Mouse (Mus musculus): ENCODE data around the gene Gm136. TPM values are rescaled to one million over a fixed set of nuclear protein-coding genes. Genes with fewer than 3 reads are reported as not detected.

The Gm136 gene
- not detected in 2 replicates for polyA plus RNA-seq (2014; fragmentation: Nextera tagmentation; extraction: Ambion mirVana)

DNA sequence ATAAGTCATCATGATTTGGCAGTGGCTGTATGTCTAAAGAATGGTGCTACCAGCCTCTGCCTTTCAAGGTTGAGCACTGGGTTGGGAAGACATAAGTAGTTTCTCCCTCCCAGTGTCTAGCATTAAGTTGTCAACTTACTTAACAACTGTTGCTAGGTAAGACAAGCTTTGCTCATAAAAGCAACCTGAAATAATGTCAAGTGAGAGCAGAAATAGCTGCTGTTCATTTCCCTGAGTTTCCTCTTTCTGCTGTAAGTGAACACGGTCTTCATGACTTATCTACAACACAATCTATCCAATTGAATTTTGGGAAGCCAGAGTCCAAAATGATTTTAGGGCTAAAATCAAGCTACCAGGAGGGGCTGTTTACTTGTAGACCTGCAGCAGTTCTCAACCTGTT is at the start of gene Gm136:
TSS of gene Gm136 (minus strand) at position 101 of the 400 bp plus-strand sequence.
- no peaks in the 10 kb centered on the region for H3K4me1 ChIP-seq (ENCODE audit: control insufficient read depth in 2 of 2, insufficient read depth in 2 of 2, low read length in 2 of 2)
- H3K27ac ChIP-seq (replicated peaks in 1 of 2; ENCODE audit: control insufficient read depth in 1 of 2, insufficient read depth in 1 of 2, low read depth in 2 of 2, low read length in 2 of 2), result no peak within 1 kb of the TSS
- no peaks in the 10 kb centered on the region for H3K9me3 ChIP-seq (ENCODE audit: control insufficient read depth, low read length)
- H3K4me3 ChIP-seq (ENCODE audit: control insufficient read depth in 1 of 2, insufficient read depth in 1 of 2, low read depth in 1 of 2, low read length in 2 of 2), result no peak within 1 kb of the TSS
- no peak for ATAC-seq (ENCODE audit: insufficient number of reproducible peaks, insufficient read depth, low FRiP score, low read depth)
- H3K9ac ChIP-seq (ENCODE audit: low read length), result no peak within 1 kb of the TSS
- WGBS, result 71% methylated on average over 1 of the region's 1 CpGs
- no peaks in the 10 kb centered on the region for H3K36me3 ChIP-seq (ENCODE audit: control insufficient read depth, insufficient read depth, low read length)
- no peaks in the 10 kb centered on the region for H3K27me3 ChIP-seq (ENCODE audit: control insufficient read depth, insufficient read depth, low read length)
- no peak within 1 kb of the TSS for H3K4me2 ChIP-seq (ENCODE audit: low read length)

DNA sequence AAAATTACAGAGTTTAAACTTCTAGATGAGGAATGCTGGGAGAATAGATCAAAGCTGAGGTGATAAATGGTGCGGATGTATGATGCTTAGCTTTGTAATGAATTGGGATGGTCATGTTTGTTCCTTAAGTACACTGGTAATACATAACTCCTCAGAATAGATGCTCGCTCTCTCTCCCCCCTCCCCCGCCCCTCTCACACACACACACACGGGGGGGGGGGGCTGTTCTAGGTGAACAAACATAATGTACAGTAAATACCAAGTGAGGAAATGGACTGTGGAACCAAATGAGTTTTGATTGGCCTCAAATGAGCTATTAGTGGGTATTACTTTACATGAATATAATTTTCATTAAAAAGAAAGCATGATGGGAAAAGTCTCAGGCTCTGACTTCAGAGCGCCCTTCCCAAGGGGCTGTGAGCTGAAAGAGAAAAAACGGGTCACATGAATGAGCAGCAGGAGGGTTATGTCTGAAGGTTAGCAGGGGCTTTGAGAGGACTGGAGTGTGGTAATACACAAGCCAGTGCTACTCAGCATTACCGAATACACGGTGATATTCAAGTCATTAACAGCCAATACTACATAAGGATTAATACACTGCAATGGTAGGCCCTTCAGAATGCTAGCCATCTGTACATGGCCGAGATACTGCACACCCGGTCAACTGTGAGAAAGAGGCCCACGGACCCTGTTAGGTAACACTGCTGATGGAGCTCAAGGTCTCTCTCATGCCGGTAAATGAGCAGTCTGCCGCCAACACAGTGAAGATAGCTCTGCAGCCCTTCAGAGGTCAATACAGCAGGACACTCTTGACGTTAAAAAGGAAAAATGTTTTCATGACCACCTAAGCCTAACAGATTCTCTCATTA is 45.3 kb upstream of the Gm136 start:
- Histone ChIP-seq H3K27me3 (ENCODE audit: control insufficient read depth, insufficient read depth, low read length) (no peaks in the 10 kb centered on the region), H3K9me3 (ENCODE audit: control insufficient read depth, low read length) (no peaks in the 10 kb centered on the region), H3K4me1 (ENCODE audit: control insufficient read depth in 2 of 2, insufficient read depth in 2 of 2, low read length in 2 of 2) (no peaks in the 10 kb centered on the region), H3K9ac (ENCODE audit: low read length) (no peak overlapping the region), H3K4me2 (ENCODE audit: low read length) (no peak overlapping the region), H3K4me3 (ENCODE audit: control insufficient read depth in 1 of 2, insufficient read depth in 1 of 2, low read depth in 1 of 2, low read length in 2 of 2) (no peak overlapping the region), H3K27ac (replicated peaks in 1 of 2; ENCODE audit: control insufficient read depth in 1 of 2, insufficient read depth in 1 of 2, low read depth in 2 of 2, low read length in 2 of 2) (no peak overlapping the region), H3K36me3 (ENCODE audit: control insufficient read depth, insufficient read depth, low read length) (peaks cover 35% of the 10 kb centered on the region)
- 82% methylated on average over 14 of the region's 14 CpGs for WGBS
- no peak for ATAC-seq (ENCODE audit: insufficient number of reproducible peaks, insufficient read depth, low FRiP score, low read depth)

DNA sequence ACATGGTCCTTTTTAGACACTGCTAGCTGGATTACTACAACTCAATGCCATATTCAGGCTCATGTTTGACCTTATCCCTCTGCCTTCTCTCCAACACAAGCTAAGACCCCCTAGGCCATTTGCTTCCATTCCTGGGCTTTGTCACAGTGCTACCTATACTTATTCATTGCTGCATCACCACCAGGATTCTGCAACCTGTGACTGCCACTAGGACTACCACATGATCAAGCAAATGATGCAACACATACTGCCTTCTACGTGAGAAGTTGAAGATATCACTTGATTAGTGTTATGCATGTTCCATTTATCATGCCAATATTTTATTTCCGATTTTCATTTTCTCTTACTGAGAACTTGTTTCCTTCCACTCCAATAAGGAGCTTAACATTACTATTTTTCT is 41.9 kb upstream of the Gm136 start:
- Histone ChIP-seq H3K4me3 (ENCODE audit: control insufficient read depth in 1 of 2, insufficient read depth in 1 of 2, low read depth in 1 of 2, low read length in 2 of 2) (no peak overlapping the region), H3K9me3 (ENCODE audit: control insufficient read depth, low read length) (no peaks in the 10 kb centered on the region), H3K36me3 (ENCODE audit: control insufficient read depth, insufficient read depth, low read length) (peaks cover 10% of the 10 kb centered on the region; the same call in 1 of the 2 replicates), H3K9ac (ENCODE audit: low read length) (no peak overlapping the region), H3K27ac (replicated peaks in 1 of 2; ENCODE audit: control insufficient read depth in 1 of 2, insufficient read depth in 1 of 2, low read depth in 2 of 2, low read length in 2 of 2) (no peak overlapping the region), H3K4me1 (ENCODE audit: control insufficient read depth in 2 of 2, insufficient read depth in 2 of 2, low read length in 2 of 2) (no peaks in the 10 kb centered on the region), H3K4me2 (ENCODE audit: low read length) (no peak overlapping the region), H3K27me3 (ENCODE audit: control insufficient read depth, insufficient read depth, low read length) (no peaks in the 10 kb centered on the region)
- 90% methylated on average over 2 of the region's 2 CpGs for WGBS
- ATAC-seq (ENCODE audit: insufficient number of reproducible peaks, insufficient read depth, low FRiP score, low read depth), result no peak

DNA sequence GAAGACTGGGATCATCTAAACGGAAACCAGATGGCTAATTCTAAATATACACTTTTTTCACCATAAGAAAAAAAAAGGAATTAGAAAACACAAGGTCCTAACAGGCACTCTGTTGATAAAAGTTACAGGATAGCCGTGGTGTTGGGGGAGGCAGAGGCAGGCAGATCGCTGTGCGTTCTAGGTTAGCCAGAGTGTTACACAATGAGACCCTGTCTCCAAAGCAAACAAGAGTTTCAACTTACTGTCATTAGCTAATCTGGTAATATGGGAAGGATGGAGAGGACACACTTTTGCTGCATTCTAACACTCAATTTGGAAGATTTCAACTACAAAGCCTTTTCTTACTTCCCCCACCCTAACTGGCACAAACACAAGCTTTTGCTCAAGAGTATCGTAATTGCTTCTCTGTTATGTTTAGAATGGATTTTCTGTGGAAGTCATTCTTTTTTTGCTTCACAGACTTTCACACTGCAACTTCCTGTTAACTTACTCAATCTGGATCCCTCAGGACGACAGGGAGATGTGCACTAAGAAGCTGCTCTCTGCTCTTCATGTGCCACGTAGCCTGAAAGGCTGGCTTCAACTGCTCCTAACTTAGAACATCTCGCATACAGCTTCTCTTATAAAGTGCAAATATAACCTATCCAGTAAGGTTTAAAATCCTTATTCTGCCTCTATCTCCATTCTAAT is 41.4 kb upstream of the Gm136 start:
- H3K4me2 ChIP-seq (ENCODE audit: low read length), result no peak overlapping the region
- H3K4me1 ChIP-seq (ENCODE audit: control insufficient read depth in 2 of 2, insufficient read depth in 2 of 2, low read length in 2 of 2), result no peaks in the 10 kb centered on the region
- 67% methylated on average over 8 of the region's 8 CpGs for WGBS
- H3K9ac ChIP-seq (ENCODE audit: low read length), result no peak overlapping the region
- H3K27ac ChIP-seq (replicated peaks in 1 of 2; ENCODE audit: control insufficient read depth in 1 of 2, insufficient read depth in 1 of 2, low read depth in 2 of 2, low read length in 2 of 2), result no peak overlapping the region
- no peaks in the 10 kb centered on the region for H3K27me3 ChIP-seq (ENCODE audit: control insufficient read depth, insufficient read depth, low read length)
- H3K9me3 ChIP-seq (ENCODE audit: control insufficient read depth, low read length), result no peaks in the 10 kb centered on the region
- no peak overlapping the region for H3K4me3 ChIP-seq (ENCODE audit: control insufficient read depth in 1 of 2, insufficient read depth in 1 of 2, low read depth in 1 of 2, low read length in 2 of 2)
- peaks cover 5% of the 10 kb centered on the region; the same call in 1 of the 2 replicates for H3K36me3 ChIP-seq (ENCODE audit: control insufficient read depth, insufficient read depth, low read length)
- no peak for ATAC-seq (ENCODE audit: insufficient number of reproducible peaks, insufficient read depth, low FRiP score, low read depth)

DNA sequence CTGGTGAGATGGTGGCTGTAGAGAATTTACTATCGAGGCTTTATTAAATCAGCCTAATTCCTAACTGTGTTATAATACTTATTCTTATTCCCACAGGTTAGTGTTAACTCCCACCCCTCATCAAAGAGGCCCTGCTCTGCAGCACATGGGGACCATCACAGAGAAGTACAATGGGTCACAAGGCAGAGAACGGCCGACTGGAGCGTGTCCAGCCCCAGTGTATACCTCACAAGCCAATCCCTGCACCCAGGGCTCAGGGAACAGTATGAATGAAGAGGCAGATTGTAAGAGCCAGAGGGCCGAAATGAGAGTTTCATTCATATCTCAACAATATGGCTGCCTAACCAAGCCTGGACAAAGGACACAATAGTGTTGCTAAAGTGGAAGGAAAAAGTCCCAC is 40.2 kb upstream of the Gm136 start:
- H3K36me3 ChIP-seq (ENCODE audit: control insufficient read depth, insufficient read depth, low read length), result no peaks in the 10 kb centered on the region
- 86% methylated on average over 5 of the region's 5 CpGs for WGBS
- no peaks in the 10 kb centered on the region for H3K27me3 ChIP-seq (ENCODE audit: control insufficient read depth, insufficient read depth, low read length)
- H3K27ac ChIP-seq (replicated peaks in 1 of 2; ENCODE audit: control insufficient read depth in 1 of 2, insufficient read depth in 1 of 2, low read depth in 2 of 2, low read length in 2 of 2), result no peak overlapping the region
- H3K4me3 ChIP-seq (ENCODE audit: control insufficient read depth in 1 of 2, insufficient read depth in 1 of 2, low read depth in 1 of 2, low read length in 2 of 2), result no peak overlapping the region
- no peaks in the 10 kb centered on the region for H3K4me1 ChIP-seq (ENCODE audit: control insufficient read depth in 2 of 2, insufficient read depth in 2 of 2, low read length in 2 of 2)
- no peak for ATAC-seq (ENCODE audit: insufficient number of reproducible peaks, insufficient read depth, low FRiP score, low read depth)
- no peak overlapping the region for H3K4me2 ChIP-seq (ENCODE audit: low read length)
- no peak overlapping the region for H3K9ac ChIP-seq (ENCODE audit: low read length)
- H3K9me3 ChIP-seq (ENCODE audit: control insufficient read depth, low read length), result no peaks in the 10 kb centered on the region

DNA sequence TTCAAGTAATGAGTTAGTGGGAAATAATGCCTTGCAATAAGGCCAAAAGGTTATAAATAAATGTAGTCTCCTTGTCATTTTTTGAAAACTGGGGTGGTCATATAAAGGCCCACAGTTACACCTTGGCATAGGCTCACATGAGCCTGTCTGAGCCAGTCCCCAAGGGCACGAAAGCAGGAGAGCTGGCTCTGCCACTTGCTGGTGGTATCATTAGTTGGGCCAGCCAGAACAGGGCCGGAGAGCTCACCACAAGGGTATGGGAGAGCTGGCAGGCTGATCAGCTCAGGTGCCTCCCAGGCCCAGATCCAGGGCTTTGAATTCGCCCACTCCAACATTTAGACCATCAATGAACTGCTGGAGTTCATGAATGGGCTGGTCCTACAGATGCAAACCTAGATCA is 30.4 kb upstream of the Gm136 start:
- Histone ChIP-seq H3K9me3 (ENCODE audit: control insufficient read depth, low read length) (no peaks in the 10 kb centered on the region), H3K4me3 (ENCODE audit: control insufficient read depth in 1 of 2, insufficient read depth in 1 of 2, low read depth in 1 of 2, low read length in 2 of 2) (no peak overlapping the region), H3K27me3 (ENCODE audit: control insufficient read depth, insufficient read depth, low read length) (no peaks in the 10 kb centered on the region), H3K4me1 (ENCODE audit: control insufficient read depth in 2 of 2, insufficient read depth in 2 of 2, low read length in 2 of 2) (peaks cover 0 to 4% of the 10 kb centered on the region in 2 experiments; a peak in 1 of 4 replicates), H3K4me2 (ENCODE audit: low read length) (no peak overlapping the region), H3K36me3 (ENCODE audit: control insufficient read depth, insufficient read depth, low read length) (no peaks in the 10 kb centered on the region), H3K9ac (ENCODE audit: low read length) (no peak overlapping the region), H3K27ac (replicated peaks in 1 of 2; ENCODE audit: control insufficient read depth in 1 of 2, insufficient read depth in 1 of 2, low read depth in 2 of 2, low read length in 2 of 2) (no peak overlapping the region)
- ATAC-seq (ENCODE audit: insufficient number of reproducible peaks, insufficient read depth, low FRiP score, low read depth), result no peak
- 89% methylated on average over 3 of the region's 3 CpGs for WGBS

DNA sequence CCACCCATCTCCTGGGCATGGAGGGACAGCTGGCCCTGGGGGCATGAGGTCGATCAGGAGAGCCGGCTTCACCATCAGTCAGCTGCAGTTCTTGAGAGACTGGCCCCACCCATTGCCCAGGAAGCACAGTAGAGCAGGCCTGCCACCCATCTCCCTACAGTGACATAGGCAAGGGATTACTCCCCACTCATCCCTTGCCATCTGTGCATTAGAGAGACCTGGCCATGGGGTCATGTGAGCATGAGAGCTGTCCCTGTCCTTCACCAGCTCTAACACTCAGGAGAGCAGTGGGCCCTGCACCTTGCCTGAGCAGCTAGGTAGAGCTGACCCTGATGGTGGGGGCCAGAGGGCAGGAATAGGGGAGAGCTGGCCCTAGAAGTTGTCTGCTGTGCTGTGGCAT is 29.6 kb upstream of the Gm136 start:
- no peak overlapping the region for H3K4me2 ChIP-seq (ENCODE audit: low read length)
- ATAC-seq (ENCODE audit: insufficient number of reproducible peaks, insufficient read depth, low FRiP score, low read depth), result no peak; the same call in 1 of the 2 replicates
- WGBS, result 65% methylated on average over 2 of the region's 2 CpGs
- H3K9me3 ChIP-seq (ENCODE audit: control insufficient read depth, low read length), result no peaks in the 10 kb centered on the region
- H3K9ac ChIP-seq (ENCODE audit: low read length), result no peak overlapping the region
- H3K27ac ChIP-seq (replicated peaks in 1 of 2; ENCODE audit: control insufficient read depth in 1 of 2, insufficient read depth in 1 of 2, low read depth in 2 of 2, low read length in 2 of 2), result no peak overlapping the region
- no peak overlapping the region for H3K4me3 ChIP-seq (ENCODE audit: control insufficient read depth in 1 of 2, insufficient read depth in 1 of 2, low read depth in 1 of 2, low read length in 2 of 2)
- H3K4me1 ChIP-seq (ENCODE audit: control insufficient read depth in 2 of 2, insufficient read depth in 2 of 2, low read length in 2 of 2), result peaks cover 0 to 5% of the 10 kb centered on the region in 2 experiments; a peak in 1 of 4 replicates
- no peaks in the 10 kb centered on the region for H3K36me3 ChIP-seq (ENCODE audit: control insufficient read depth, insufficient read depth, low read length)
- no peaks in the 10 kb centered on the region for H3K27me3 ChIP-seq (ENCODE audit: control insufficient read depth, insufficient read depth, low read length)

Data from heart, embryonic 14.5 days (tissue).